Mouse (Mus musculus) layer of hippocampus, adult 6 months (tissue): ENCODE measurements around the gene Znrf2. TPM values are rescaled to one million over a fixed set of nuclear protein-coding genes. Genes with fewer than 3 reads are reported as not detected.

ENCODE experiments used
- long read RNA-seq, 2 experiments: library from polyadenylated mRNA; unstranded; transcript quantifications; one replicate each; pipeline ENCODE4 v2.0.0; 2019 to 2020
- polyA plus RNA-seq: library from polyadenylated mRNA; unstranded; fragments of <200 nt; fragmentation: Nextera tagmentation; gene quantifications from 2 replicates; pipeline ENCODE4 v1.2.3, GENCODE M21; 2021

The Znrf2 gene
- polyA plus RNA-seq, result 1.8 and 2.4 TPM in 2 replicates
- long read RNA-seq, experiment 1, partial matches to known transcripts, result 0 of 4 reads
- long read RNA-seq, experiment 1, other reads (novel, unspliced or antisense), result 4 of 4 reads
- long read RNA-seq, experiment 2, partial matches to known transcripts, result 1 of 3 reads
- long read RNA-seq, experiment 2, other reads (novel, unspliced or antisense), result 2 of 3 reads

GRCm38 (mm10) chr6:54816388-54817065, at the start of gene Znrf2:
Znrf2 (plus strand) TSS chr6:54816916.

Other genes starting within 250 kb of the Znrf2 start
- gene Plekha8, start 221.8 kb upstream of the Znrf2 start, polyA plus RNA-seq, result 0.85 and 1.1 TPM in 2 replicates
- gene Fkbp14, start 219.6 kb upstream of the Znrf2 start, polyA plus RNA-seq, result 9.4 and 11.2 TPM in 2 replicates
- gene Mturn, start 135.3 kb upstream of the Znrf2 start, polyA plus RNA-seq, result 17.3 and 20.1 TPM in 2 replicates
- gene Nod1, start 155.7 kb downstream of the Znrf2 start, polyA plus RNA-seq, result 1.5 and 1.9 TPM in 2 replicates
- gene Ggct, start 176.0 kb downstream of the Znrf2 start, polyA plus RNA-seq, result 74.2 and 74.4 TPM in 2 replicates
- gene Gars, start 221.1 kb downstream of the Znrf2 start, polyA plus RNA-seq, result 118 and 129 TPM in 2 replicates